Mouse (Mus musculus): ENCODE results near the gene Dchs1. TPM values are rescaled to one million over a fixed set of nuclear protein-coding genes. Genes with fewer than 3 reads are reported as not detected.
"Not testable (repeated sequence)": the region's sequence is repeated elsewhere in the genome, so short reads cannot be mapped to it uniquely, and the experiment has no call there.

Dchs1 gene
- polyA plus RNA-seq, 1 experiment from 2014 or later = 8.3 TPM

GRCm38 (mm10) chr7:105752716-105753115 is 34.7 kb downstream of the Dchs1 start:
- Histone ChIP-seq H3K27ac (no peak overlapping the region), H3K9me3 (no peaks in the 10 kb centered on the region), H3K9ac (no peak overlapping the region), H3K36me3 (peaks cover 23% of the 10 kb centered on the region; the same call in 1 of the 2 replicates), H3K4me2 (replicated peaks) (no peak overlapping the region), H3K4me1 (replicated peaks) (no peaks in the 10 kb centered on the region), H3K4me3 (replicated peaks) (no peak overlapping the region), H3K27me3 (replicated peaks) (no peaks in the 10 kb centered on the region)
- ATAC-seq = 0 out of 2 replicates have a peak, but pooled peaks have one; percentile 6
- 91% methylated on average over 2 of the region's 2 CpGs for WGBS

- peak within 1 kb of the TSS; percentile 57 for H3K4me3 ChIP-seq (replicated peaks)
- H3K36me3 ChIP-seq = peaks cover 20% of the 10 kb centered on the region; the same call in 1 of the 2 replicates
- H3K4me2 ChIP-seq (replicated peaks) = peak within 1 kb of the TSS; percentile 71
- no peaks in the 10 kb centered on the region for H3K4me1 ChIP-seq (replicated peaks)
- H3K27me3 ChIP-seq (replicated peaks) = no peaks in the 10 kb centered on the region
- WGBS = 17% methylated on average over 20 of the region's 20 CpGs
- ATAC-seq = peak; percentile 95
- peak within 1 kb of the TSS; percentile 63 for H3K9ac ChIP-seq
- H3K27ac ChIP-seq = peak within 1 kb of the TSS; percentile 39; the same call in 1 of the 2 replicates
- no peaks in the 10 kb centered on the region for H3K9me3 ChIP-seq
Observed at GRCm38 (mm10) chr7:105751491-105752433, 35.7 kb downstream of the Dchs1 start, which contains the start of gene Tpp1. Gene Tpp1 (minus strand): TSS chr7:105752235.

- Histone ChIP-seq H3K4me1 (replicated peaks) (peaks cover 7% of the 10 kb centered on the region; the same call in 1 of the 2 replicates), H3K4me3 (replicated peaks) (no peak overlapping the region), H3K36me3 (no peaks in the 10 kb centered on the region), H3K27me3 (replicated peaks) (no peaks in the 10 kb centered on the region), H3K9ac (no peak overlapping the region), H3K9me3 (no peaks in the 10 kb centered on the region), H3K4me2 (replicated peaks) (no peak overlapping the region), H3K27ac (no peak overlapping the region)
- WGBS = 84% methylated on average over 2 of the region's 2 CpGs
- no peak for ATAC-seq
Observed at GRCm38 (mm10) chr7:105747776-105748175, 39.7 kb downstream of the Dchs1 start.

- Histone ChIP-seq H3K4me3 (replicated peaks) (peak within 1 kb of the TSS; percentile 94), H3K4me2 (replicated peaks) (peak within 1 kb of the TSS; percentile 82), H3K27me3 (replicated peaks) (no peaks in the 10 kb centered on the region), H3K9ac (peak within 1 kb of the TSS; percentile 89), H3K4me1 (replicated peaks) (peaks cover 13% of the 10 kb centered on the region; the same call in 1 of the 2 replicates), H3K36me3 (peaks cover 19% of the 10 kb centered on the region), H3K27ac (peak within 1 kb of the TSS; percentile 79), H3K9me3 (no peaks in the 10 kb centered on the region)
- WGBS = under 1% methylated on average over 54 of the region's 67 CpGs
- peak; percentile 98 for ATAC-seq
Observed at GRCm38 (mm10) chr7:105743926-105744590, 43.4 kb downstream of the Dchs1 start, which contains the start of gene Taf10. Gene Taf10 (minus strand): TSS chr7:105744361.

GRCm38 (mm10) chr7:105743246-105743925 is 44.1 kb downstream of the Dchs1 start:
- peaks cover 13% of the 10 kb centered on the region; the same call in 1 of the 2 replicates for H3K4me1 ChIP-seq (replicated peaks)
- H3K27ac ChIP-seq = peak overlapping the region; percentile 79; the same call in 1 of the 2 replicates
- 33% methylated on average over 20 of the region's 20 CpGs for WGBS
- peak overlapping the region; percentile 94 for H3K4me3 ChIP-seq (replicated peaks)
- not testable (repeated sequence) for H3K9me3 ChIP-seq; ATAC-seq; H3K27me3 ChIP-seq (replicated peaks)
- H3K4me2 ChIP-seq (replicated peaks) = peak overlapping the region; percentile 82
- H3K9ac ChIP-seq = peak overlapping the region; percentile 89
- peaks cover 19% of the 10 kb centered on the region for H3K36me3 ChIP-seq

- not testable (repeated sequence) for H3K27me3 ChIP-seq (replicated peaks); H3K9me3 ChIP-seq; H3K9ac ChIP-seq; H3K27ac ChIP-seq; ATAC-seq
- peaks cover 14% of the 10 kb centered on the region; the same call in 1 of the 2 replicates for H3K4me1 ChIP-seq (replicated peaks)
- WGBS = 80% methylated on average over 7 of the region's 7 CpGs
- peaks cover 19% of the 10 kb centered on the region for H3K36me3 ChIP-seq
- peak overlapping the region; percentile 94; the same call in 1 of the 2 replicates for H3K4me3 ChIP-seq (replicated peaks)
- H3K4me2 ChIP-seq (replicated peaks) = peak overlapping the region; percentile 82; the same call in 1 of the 2 replicates
Observed at GRCm38 (mm10) chr7:105742539-105743215, 44.8 kb downstream of the Dchs1 start.

GRCm38 (mm10) chr7:105741978-105742377 is 45.5 kb downstream of the Dchs1 start:
- ATAC-seq = no peak
- H3K4me1 ChIP-seq (replicated peaks) = peaks cover 17% of the 10 kb centered on the region; the same call in 1 of the 2 replicates

GRCm38 (mm10) chr7:105740851-105741250 is 46.6 kb downstream of the Dchs1 start:
- 84% methylated on average over 6 of the region's 6 CpGs for WGBS
- ATAC-seq = no peak

More at GRCm38 (mm10) chr7:105741978-105742377, 45.5 kb downstream of the Dchs1 start:
- Histone ChIP-seq H3K9ac (no peak overlapping the region), H3K4me2 (replicated peaks) (no peak overlapping the region), H3K9me3 (no peaks in the 10 kb centered on the region), H3K27me3 (replicated peaks) (no peaks in the 10 kb centered on the region), H3K27ac (no peak overlapping the region), H3K4me3 (replicated peaks) (no peak overlapping the region), H3K36me3 (peaks cover 19% of the 10 kb centered on the region)
- 90% methylated on average over 9 of the region's 9 CpGs for WGBS

GRCm38 (mm10) chr7:105740089-105740795 is 47.2 kb downstream of the Dchs1 start:
- H3K4me1 ChIP-seq (replicated peaks) = peaks cover 17% of the 10 kb centered on the region; the same call in 1 of the 2 replicates
- no peak for ATAC-seq
- 0 out of 2 replicates have a peak overlapping the region, but pooled peaks have one; percentile 27 for H3K27ac ChIP-seq
- H3K36me3 ChIP-seq = peaks cover 19% of the 10 kb centered on the region
- no peak overlapping the region for H3K4me2 ChIP-seq (replicated peaks)
- no peak overlapping the region for H3K4me3 ChIP-seq (replicated peaks)
- H3K9ac ChIP-seq = no peak overlapping the region
- H3K9me3 ChIP-seq = no peaks in the 10 kb centered on the region
- H3K27me3 ChIP-seq (replicated peaks) = no peaks in the 10 kb centered on the region
- 88% methylated on average over 13 of the region's 13 CpGs for WGBS

More at GRCm38 (mm10) chr7:105740851-105741250, 46.6 kb downstream of the Dchs1 start:
- Histone ChIP-seq H3K27me3 (replicated peaks) (no peaks in the 10 kb centered on the region), H3K36me3 (peaks cover 19% of the 10 kb centered on the region), H3K27ac (0 out of 2 replicates have a peak overlapping the region, but pooled peaks have one; percentile 27), H3K4me2 (replicated peaks) (no peak overlapping the region), H3K9me3 (no peaks in the 10 kb centered on the region), H3K4me3 (replicated peaks) (no peak overlapping the region), H3K4me1 (replicated peaks) (peaks cover 17% of the 10 kb centered on the region; the same call in 1 of the 2 replicates), H3K9ac (no peak overlapping the region)

- peak; percentile 39 for ATAC-seq
- Histone ChIP-seq H3K27me3 (replicated peaks) (no peaks in the 10 kb centered on the region), H3K9ac (no peak overlapping the region), H3K4me1 (replicated peaks) (peaks cover 22% of the 10 kb centered on the region; the same call in 1 of the 2 replicates), H3K4me3 (replicated peaks) (peak overlapping the region; percentile 90; the same call in 1 of the 2 replicates), H3K36me3 (peaks cover 25% of the 10 kb centered on the region), H3K27ac (peak overlapping the region; percentile 89), H3K9me3 (no peaks in the 10 kb centered on the region), H3K4me2 (replicated peaks) (peak overlapping the region; percentile 73)
- 12% methylated on average over 3 of the region's 3 CpGs for WGBS
Observed at GRCm38 (mm10) chr7:105738948-105739347, 48.5 kb downstream of the Dchs1 start.

All from intestine, embryonic 15.5 days (tissue).